Mouse (Mus musculus) induced T-regulatory cell, adult 2 months (primary cell): ENCODE measurements around the gene Polm.
A peak's percentile ranks its signal among the peaks of the same experiment; 100 is the strongest.

ENCODE experiments used
- DNase-seq: peaks from one replicate; pipeline ENCODE4 v3.0.0-alpha.2; 2012; ENCODE audit warnings: low read depth

Polm gene

GRCm38 (mm10) chr11:5837251-5838246 is at the start of gene Polm:
Gene Polm (minus strand): TSS chr11:5838016.
- peak; percentile 96 for DNase-seq

- DNase-seq = no peak
Measured at GRCm38 (mm10) chr11:5887250-5887649, 49.4 kb upstream of the Polm start.

GRCm38 (mm10) chr11:5886187-5886586 is 48.4 kb upstream of the Polm start:
- peak; percentile 83 for DNase-seq

- peak; percentile 34 for DNase-seq
Measured at GRCm38 (mm10) chr11:5882518-5882917, 44.7 kb upstream of the Polm start.

- DNase-seq = peak; percentile 74
Measured at GRCm38 (mm10) chr11:5879905-5880304, 42.1 kb upstream of the Polm start.

GRCm38 (mm10) chr11:5878661-5879060 is 40.8 kb upstream of the Polm start:
- no peak for DNase-seq

- peak; percentile 99 for DNase-seq
Measured at GRCm38 (mm10) chr11:5877921-5878526, 40.2 kb upstream of the Polm start, which contains the start of gene Pold2. Gene Pold2 (minus strand): TSS chr11:5878292.

GRCm38 (mm10) chr11:5877421-5877820 is 39.6 kb upstream of the Polm start:
- DNase-seq = no peak

GRCm38 (mm10) chr11:5873192-5873591 is 35.4 kb upstream of the Polm start:
- no peak for DNase-seq

- DNase-seq = no peak
Measured at GRCm38 (mm10) chr11:5872707-5873106, 34.9 kb upstream of the Polm start.

GRCm38 (mm10) chr11:5870069-5870468 is 32.3 kb upstream of the Polm start:
- no peak for DNase-seq

- DNase-seq = no peak
Measured at GRCm38 (mm10) chr11:5869331-5869730, 31.5 kb upstream of the Polm start.

- no peak for DNase-seq
Measured at GRCm38 (mm10) chr11:5868324-5868723, 30.5 kb upstream of the Polm start.

- no peak for DNase-seq
Measured at GRCm38 (mm10) chr11:5867196-5867595, 29.4 kb upstream of the Polm start.

- DNase-seq = no peak
Measured at GRCm38 (mm10) chr11:5862394-5863105, 24.7 kb upstream of the Polm start.

- DNase-seq = peak; percentile 33
Measured at GRCm38 (mm10) chr11:5861678-5862393, 24.0 kb upstream of the Polm start, which contains the start of gene Aebp1. Gene Aebp1 (plus strand): TSS chr11:5861947.

- no peak for DNase-seq
Measured at GRCm38 (mm10) chr11:5860639-5861038, 22.8 kb upstream of the Polm start.

GRCm38 (mm10) chr11:5859883-5860550 is 22.2 kb upstream of the Polm start:
- DNase-seq = no peak

GRCm38 (mm10) chr11:5858723-5859122 is 20.9 kb upstream of the Polm start:
- peak; percentile 54 for DNase-seq

- no peak for DNase-seq
Measured at GRCm38 (mm10) chr11:5856479-5857130, 18.8 kb upstream of the Polm start.

GRCm38 (mm10) chr11:5855902-5856301 is 18.1 kb upstream of the Polm start:
- DNase-seq = no peak
